Mouse (Mus musculus) CH12.LX (cell line): Measurements from ENCODE around the gene Fam207a.

ENCODE experiments used
- CHD1 ChIP-seq: IDR thresholded peaks from 2 replicates; pipeline ENCODE4 v1.6.1; 2012; ENCODE audit warnings: low read depth, low read length, improper control_type of control experiment, inconsistent platforms
- CHD2 ChIP-seq: IDR thresholded peaks from 2 replicates; pipeline ENCODE4 v1.6.1; 2011; ENCODE audit warnings: low read length, improper control_type of control experiment
- CTCF ChIP-seq, 2 experiments: IDR thresholded peaks in 1 of 2; conservative IDR thresholded peaks in 1 of 2; 2 replicates each; pipeline ENCODE4 v1.5.1; 2011 to 2012; ENCODE audit warnings: low read depth in 2 of 2, low read length in 2 of 2, improper control_type of control experiment in 1 of 2, inconsistent platforms in 1 of 2, mild to moderate bottlenecking in 1 of 2, moderate library complexity in 1 of 2
- EP300 ChIP-seq: IDR thresholded peaks from 2 replicates; pipeline ENCODE4 v1.6.1; 2011; ENCODE audit warnings: low read length, improper control_type of control experiment
- JUND ChIP-seq: conservative IDR thresholded peaks from 2 replicates; pipeline ENCODE4 v1.6.1; 2011; ENCODE audit warnings: low read depth, low read length, improper control_type of control experiment
- POLR2A ChIP-seq: IDR thresholded peaks from 2 replicates; pipeline ENCODE4 v1.6.1; 2011; ENCODE audit warnings: low read depth, mild to moderate bottlenecking, improper control_type of control experiment, low read length
- TCF12 ChIP-seq: IDR thresholded peaks from 2 replicates; pipeline ENCODE4 v1.6.1; 2014; ENCODE audit warnings: low read depth, mild to moderate bottlenecking, inconsistent platforms, low read length, improper control_type of control experiment

- TF ChIP-seq POLR2A (no peak), CTCF (conservative IDR thresholded peaks at IDR 0.05 in 1 of 2, IDR thresholded peaks at IDR 0.05 in 1 of 2; ENCODE audit: low read depth in 2 of 2, low read length in 2 of 2) (no peak), JUND (no peak), CHD1 (no peak), EP300 (no peak), CHD2 (no peak), TCF12 (no peak)
Measured at GRCm38 (mm10) chr10:77504143-77504542, 11.4 kb downstream of the Fam207a start.
